Mouse (Mus musculus) gastrocnemius, postnatal 36 days (tissue): ENCODE results near the gene Rubcn. TPM values are rescaled to one million over a fixed set of nuclear protein-coding genes. Genes with fewer than 3 reads are reported as not detected.
"Not testable (repeated sequence)": the region's sequence is repeated elsewhere in the genome, so short reads cannot be mapped to it uniquely, and the experiment has no call there.

ENCODE experiments used
- DNase-seq, 2 experiments: peaks; one replicate each; pipeline ENCODE4 v3.0.0; 2022
- intact Hi-C: fragments of 180-260 bp; cut with DNase I; formaldehyde crosslinking; loops from one replicate; pipeline ENCODE4 v1.15.1; 2025
- total RNA-seq, 2 experiments: library from RNA; stranded (reverse); gene quantifications; 2 replicates each; pipeline ENCODE4 v1.2.3; 2021

Rubcn gene
- total RNA-seq, 2 experiments from 2014 or later: 23.9 to 25.4 TPM

GRCm38 (mm10) chr16:32875281-32875680, 2.3 kb downstream of the Rubcn start:
- intact Hi-C loops: loop anchor here (5.0 kb wide), 1 partner anchor 63 kb away; the partner anchor contains the start of gene Smbd1
- not testable (repeated sequence) for DNase-seq

- intact Hi-C loops: no loop called here
- no peak for DNase-seq
Measured at GRCm38 (mm10) chr16:32873366-32873765, 4.2 kb downstream of the Rubcn start.

DNA sequence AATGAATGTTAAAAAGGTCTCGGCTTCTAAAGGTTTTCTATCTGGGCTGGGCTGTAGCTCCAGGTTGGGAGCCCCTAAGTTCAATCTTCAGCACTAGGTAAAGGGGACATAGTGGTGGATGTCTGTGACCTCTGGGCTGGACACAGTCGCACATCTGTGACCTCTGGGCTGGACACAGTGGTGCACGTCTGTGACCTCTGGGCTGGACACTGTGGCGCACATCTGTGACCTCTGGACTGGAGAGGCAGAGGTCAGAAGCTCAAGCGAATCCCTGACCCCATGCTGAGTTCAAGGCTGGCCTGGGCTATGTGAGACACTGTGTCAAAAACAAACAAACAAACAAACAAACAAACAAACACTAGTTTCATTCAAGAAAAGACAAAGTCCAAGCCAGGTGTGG, 7.3 kb downstream of the Rubcn start:
- no peak for DNase-seq
- intact Hi-C loops: no loop called here

DNA sequence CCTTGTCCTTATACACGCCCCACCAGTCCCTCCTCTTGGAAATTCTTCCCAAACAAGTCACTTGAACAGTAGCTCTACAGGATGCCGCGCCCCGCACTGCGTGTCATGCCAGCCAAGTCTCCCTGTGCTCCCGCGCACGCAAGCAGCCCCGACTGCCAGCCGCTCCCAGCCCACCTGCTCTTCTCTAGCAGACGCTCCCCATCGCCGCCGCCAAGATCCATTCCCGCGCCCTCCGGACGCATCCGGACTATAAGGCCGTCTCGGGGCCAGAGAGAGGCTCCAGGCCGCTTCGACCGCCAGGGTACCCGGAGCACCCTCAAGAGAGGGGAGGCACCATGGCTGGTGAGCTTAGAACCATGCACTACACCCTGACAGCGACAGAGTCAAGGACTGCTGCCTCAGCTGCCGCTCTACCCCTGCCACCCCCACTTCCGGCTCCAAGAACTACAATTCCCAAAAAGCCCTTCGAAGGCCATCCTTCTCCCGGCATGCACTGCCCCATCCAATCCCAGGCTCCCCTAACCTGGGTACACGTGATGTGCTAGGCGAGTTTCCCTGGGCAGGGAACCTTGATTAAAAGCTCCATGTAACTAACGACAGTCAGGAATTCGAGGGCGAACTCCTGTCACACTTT, 9.5 kb downstream of the Rubcn start:
- intact Hi-C loops: no loop called here

GRCm38 (mm10) chr16:32866713-32867112, 10.9 kb downstream of the Rubcn start:
- no peak for DNase-seq
- intact Hi-C loops: no loop called here

More for the DNA sequence above, 9.5 kb downstream of the Rubcn start:
- DNase-seq: peak; percentile 76 to 85

DNA sequence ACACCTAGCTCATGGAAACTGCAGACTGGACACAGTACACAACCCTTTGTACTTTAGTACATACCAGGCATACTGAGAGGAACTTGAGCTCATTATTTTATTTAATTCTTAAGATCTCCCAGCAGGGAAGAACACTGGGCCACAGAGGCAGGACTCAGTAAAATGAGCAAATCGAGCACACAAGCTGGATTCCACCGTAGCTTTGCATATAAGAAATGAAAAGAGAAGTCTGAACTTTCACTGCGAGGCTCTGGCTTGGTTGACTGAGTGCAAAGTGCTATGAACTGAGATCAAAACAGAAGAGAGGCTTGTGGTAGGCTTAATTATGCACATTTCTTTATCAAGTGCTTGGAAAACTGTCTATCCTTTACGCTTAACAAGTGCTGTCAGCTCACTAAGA, 12.2 kb downstream of the Rubcn start:
- intact Hi-C loops: no loop called here
- no peak for DNase-seq

- intact Hi-C loops: no loop called here
- no peak for DNase-seq
Measured at GRCm38 (mm10) chr16:32861813-32862385, 15.7 kb downstream of the Rubcn start.

DNA sequence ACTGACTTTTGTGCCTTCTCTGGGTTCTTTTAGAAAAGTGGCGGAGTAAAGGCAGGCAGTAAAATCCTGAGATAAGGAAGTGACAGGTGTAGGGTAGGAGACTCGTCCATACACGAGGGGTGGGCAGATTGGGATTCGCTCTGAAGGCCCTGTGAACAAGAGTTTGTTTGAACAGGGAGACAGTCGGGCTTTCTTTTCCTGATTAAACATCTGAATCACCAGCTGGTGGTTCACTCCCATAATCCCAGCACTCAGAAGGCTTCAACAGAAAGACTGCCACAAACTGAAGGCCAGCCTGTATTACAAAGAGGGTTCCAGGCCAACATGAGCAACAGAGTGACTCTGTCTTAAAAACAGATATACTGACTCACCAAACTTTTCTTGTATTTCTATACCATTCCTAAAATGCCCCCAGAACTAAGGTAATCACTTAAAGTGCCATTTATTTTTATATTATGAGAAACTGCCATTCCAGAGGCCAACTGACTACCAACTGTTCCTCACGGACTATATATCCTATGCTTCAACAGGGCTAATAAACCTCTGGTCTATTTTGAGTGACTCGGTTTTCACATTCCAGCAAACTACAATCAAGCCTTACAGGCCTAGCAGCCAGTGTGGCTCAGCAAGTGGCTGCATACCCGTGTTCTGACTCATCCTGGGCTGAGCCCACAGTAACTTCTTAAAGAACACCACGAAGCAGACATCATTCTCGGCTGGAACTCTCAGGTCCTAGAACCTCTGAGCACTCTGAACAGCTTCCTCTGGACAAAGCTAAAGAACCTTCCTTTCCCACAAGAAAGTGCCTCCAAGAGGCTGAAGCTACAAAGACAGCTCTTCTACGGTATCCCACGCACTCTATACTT, 18.6 kb downstream of the Rubcn start:
- intact Hi-C loops: no loop called here

DNA sequence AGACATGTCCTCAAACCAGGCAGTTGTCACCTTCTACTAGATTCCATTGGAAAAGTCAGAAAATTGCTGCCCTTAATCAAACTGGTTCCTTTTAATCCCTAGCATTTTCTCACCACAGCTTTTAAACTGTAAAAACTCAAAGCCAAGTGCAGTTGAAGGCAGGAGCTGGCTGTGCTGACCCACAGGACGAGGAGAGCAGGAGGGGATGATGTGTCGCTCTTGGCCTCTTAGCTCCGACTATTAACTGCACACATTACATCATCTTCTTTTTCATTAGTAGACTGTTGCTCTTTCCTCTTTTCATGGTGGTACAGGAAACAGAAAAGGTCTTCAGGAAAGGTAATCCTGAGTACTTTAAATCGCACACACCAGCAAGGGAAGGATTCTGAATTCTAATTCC, 19.2 kb downstream of the Rubcn start:
- intact Hi-C loops: no loop called here
- no peak for DNase-seq

More for the DNA sequence above, 18.6 kb downstream of the Rubcn start:
- DNase-seq: peak in 1 of 2 experiments; percentile 36

DNA sequence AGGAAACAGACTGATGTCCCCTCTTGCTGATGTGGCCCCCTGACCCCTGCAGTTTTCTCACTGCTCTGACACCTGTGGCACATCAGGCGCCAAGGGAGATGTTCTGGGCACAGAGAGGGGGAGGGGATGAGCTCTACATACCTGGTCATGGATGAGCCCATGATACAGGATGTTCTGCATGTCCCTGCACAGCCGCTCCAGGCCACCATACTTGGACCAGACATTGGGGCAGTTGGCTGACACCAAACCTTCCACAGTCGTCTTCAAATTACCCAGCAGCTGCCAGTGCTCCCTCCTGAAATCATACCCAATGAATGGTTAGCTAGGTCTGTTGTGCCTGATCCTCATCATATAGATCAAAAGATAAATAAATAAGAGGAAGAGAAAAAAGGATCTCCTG, 20.8 kb downstream of the Rubcn start:
- intact Hi-C loops: no loop called here
- DNase-seq: peak in 1 of 2 experiments; percentile 23

GRCm38 (mm10) chr16:32854050-32854571, 23.5 kb downstream of the Rubcn start:
- intact Hi-C loops: no loop called here

GRCm38 (mm10) chr16:32853492-32854049, 24.0 kb downstream of the Rubcn start:
- DNase-seq: peak in 1 of 2 experiments; percentile 10
- intact Hi-C loops: no loop called here

More at GRCm38 (mm10) chr16:32854050-32854571, 23.5 kb downstream of the Rubcn start:
- peak in 1 of 2 experiments; percentile 8 for DNase-seq

DNA sequence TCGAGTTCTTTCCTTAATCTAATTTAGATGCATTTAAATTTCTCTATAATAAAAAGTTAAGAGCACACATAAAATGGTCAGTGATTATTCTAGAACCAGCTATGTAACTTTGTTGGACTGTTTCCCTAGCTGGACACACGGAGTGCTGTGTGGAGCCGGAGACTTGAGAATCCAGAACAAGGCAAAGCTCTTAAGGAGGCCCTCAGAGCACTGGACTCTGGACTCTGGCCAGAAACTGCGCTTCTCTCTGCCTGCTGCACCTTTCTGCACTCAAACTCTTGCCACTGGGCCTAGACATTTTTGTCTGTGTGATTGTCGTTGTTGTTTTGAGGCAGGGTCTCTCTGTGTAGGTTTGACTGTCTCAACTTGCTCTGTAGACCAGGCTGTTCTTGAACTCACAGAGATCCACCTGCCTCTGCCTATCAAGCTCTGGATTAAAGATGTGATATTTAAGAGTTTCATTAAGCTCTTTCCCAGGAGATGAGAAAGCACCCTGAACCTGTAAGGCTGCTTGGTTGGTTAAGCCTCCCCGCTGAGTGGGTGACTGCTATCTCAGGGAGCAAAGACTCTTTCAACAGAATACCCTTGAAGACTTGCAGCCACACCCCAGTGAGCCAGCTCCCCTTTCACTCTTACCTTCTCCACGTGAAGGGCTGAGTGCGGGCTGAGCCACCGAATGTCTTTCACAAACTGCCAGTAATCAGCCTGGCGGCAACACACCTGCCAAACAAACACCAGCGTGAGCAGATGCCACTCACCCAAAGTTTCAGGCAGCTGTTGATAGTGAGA, 28.3 kb downstream of the Rubcn start:
- intact Hi-C loops: no loop called here
- peak in 1 of 2 experiments; percentile 8 for DNase-seq

DNA sequence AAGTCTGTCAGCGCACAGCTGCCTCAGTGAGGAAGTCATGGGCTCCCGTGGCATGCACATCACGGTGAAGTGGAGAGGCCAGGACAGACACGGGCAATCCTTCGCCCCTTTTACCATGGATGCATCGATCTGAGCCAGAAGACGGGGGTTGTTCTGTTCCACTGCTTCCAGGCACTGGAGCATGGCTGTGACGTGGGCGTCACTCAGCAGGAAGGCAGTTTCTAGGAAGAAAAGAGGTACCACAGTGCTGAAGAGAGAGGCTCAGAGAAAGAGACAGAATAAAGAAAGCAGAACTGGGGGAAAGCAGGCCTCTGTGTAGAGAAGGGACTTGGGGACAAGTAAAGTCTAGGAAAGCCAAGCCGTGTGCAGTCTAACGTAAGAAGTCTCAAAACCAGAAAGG, 30.5 kb downstream of the Rubcn start:
- no peak for DNase-seq

DNA sequence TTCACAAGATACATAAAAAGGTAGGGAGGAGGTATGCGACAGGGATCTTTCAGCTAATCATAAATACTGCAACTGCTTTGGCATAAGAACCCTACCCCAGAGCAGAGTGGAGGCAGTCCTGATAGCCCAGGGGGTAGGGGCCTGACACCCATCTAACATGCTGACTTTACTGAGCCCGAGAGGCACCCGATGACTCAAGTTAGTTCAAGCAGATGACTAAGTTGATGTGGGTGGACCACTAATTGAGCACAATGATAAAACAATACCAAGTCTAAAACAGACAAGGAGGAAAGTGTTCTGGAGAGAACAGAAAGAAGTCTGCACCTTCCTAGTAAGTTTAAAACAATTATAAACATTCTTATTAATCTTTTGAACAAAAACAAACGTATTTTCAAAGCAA, 46.1 kb downstream of the Rubcn start:
- no peak for DNase-seq
- intact Hi-C loops: no loop called here

More for the DNA sequence above, 30.5 kb downstream of the Rubcn start:
- intact Hi-C loops: no loop called here

GRCm38 (mm10) chr16:32829104-32829503, 48.5 kb downstream of the Rubcn start:
- intact Hi-C loops: no loop called here
- DNase-seq: no peak

DNA sequence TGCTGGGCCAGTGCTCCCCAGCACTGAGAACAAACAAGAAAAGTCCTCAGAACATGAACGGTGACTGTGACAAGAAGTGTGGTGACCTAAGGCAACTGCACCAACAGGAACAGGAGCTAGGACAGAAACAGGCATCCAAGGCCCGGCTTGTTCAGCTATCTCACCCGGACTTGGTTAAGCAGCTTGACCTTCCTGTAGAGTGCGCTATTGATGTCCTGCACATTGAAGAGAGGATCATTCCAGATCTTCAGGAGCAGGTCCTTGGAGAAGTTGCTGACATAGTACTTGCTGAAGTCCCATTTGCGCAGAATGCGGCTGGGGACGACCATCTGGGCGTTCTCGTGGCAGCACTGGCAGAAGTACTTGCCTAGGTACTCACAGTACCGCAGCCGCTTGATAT, 51.0 kb downstream of the Rubcn start:
- no peak for DNase-seq
- intact Hi-C loops: no loop called here

DNA sequence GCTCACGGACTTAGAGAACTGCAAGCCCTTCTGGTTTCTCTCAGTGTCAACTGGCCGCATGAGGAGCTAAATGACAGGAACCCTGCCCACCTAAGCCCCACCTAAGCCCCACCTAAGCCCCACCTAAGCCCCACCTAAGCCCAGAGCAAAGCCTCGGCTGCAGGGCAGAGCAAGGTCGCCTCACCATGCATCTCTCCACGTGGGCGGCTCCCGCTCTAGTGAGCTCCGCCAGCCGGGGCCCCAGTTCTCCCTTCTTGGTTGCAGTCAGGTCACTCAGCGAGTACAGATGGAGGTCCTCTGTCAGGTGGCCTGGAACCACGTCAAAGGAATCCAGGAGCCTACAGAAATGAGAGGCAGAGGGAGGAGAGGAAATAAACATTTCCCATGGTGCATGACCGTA, 52.2 kb downstream of the Rubcn start:
- intact Hi-C loops: no loop called here

GRCm38 (mm10) chr16:32824061-32824460, 53.5 kb downstream of the Rubcn start:
- intact Hi-C loops: no loop called here
- DNase-seq: no peak

More for the DNA sequence above, 52.2 kb downstream of the Rubcn start:
- no peak for DNase-seq

GRCm38 (mm10) chr16:32823487-32823886, 54.1 kb downstream of the Rubcn start:
- DNase-seq: no peak
- intact Hi-C loops: no loop called here
